In genomic region chr11:24665310-24665709, GRCm38 (mm10) we compare ENCODE assay signal across 12 mouse cellular contexts.
"Had no signal": no experiment of that assay in that cellular context is flagged by ENCODE, and none has a peak within 500 bp of the region (broad histone marks: within the 10 kb centered on the region; RNA-seq: fewer than 3 reads in every experiment).

No protein-coding gene starts in this region.

- DNase-seq: retina, postnatal 1 day; right cerebral cortex, adult 18-20 months; right cerebral cortex, postnatal 14 days; right cerebral cortex, postnatal 25 days; right cerebral cortex, postnatal 4 days; spleen, adult 18-20 months; thymus, adult 18-20 months; thymus, adult 2 months; thymus, postnatal 14 days; thymus, postnatal 25 days; thymus, postnatal 36 days; thymus, postnatal 4 days had no signal
